Mouse (Mus musculus): ENCODE results near the gene Rreb1. TPM values are rescaled to one million over a fixed set of nuclear protein-coding genes. Genes with fewer than 3 reads are reported as not detected.

Gene Rreb1
- polyA plus RNA-seq (2017; shearing (Covaris generic)), result 22.0 TPM

GRCm38 (mm10) chr13:37778147-37778593, at the start of gene Rreb1:
Gene Rreb1, plus strand, starts transcription at chr13:37778400.

GRCm38 (mm10) chr13:37993704-37994404, 215.7 kb downstream of the Rreb1 start, which contains the start of gene Ssr1:
Gene Ssr1, minus strand, starts transcription at chr13:37994217.

Other genes starting within 250 kb of the Rreb1 start
- gene Ssr1, start 215.8 kb downstream of the Rreb1 start, polyA plus RNA-seq (2017; shearing (Covaris generic)), result 60.6 TPM

Measured in naive thymus-derived CD4-positive, alpha-beta T cell, adult 5 months (primary cell).